Mouse (Mus musculus) erythroblast, embryonic 14.5 days (primary cell): Measurements from ENCODE around the gene Rbm20.

ENCODE experiments used
- GATA1 ChIP-seq: IDR thresholded peaks from 2 replicates; pipeline ENCODE4 v1.6.1; 2012; ENCODE audit warnings: low read length, inconsistent platforms, mixed read lengths
- TAL1 ChIP-seq: IDR thresholded peaks from 3 replicates; pipeline ENCODE4 v1.6.1; 2012; ENCODE audit warnings: low read length, inconsistent platforms, mixed read lengths

- TF ChIP-seq GATA1 = no peak
- TF ChIP-seq TAL1 = no peak
Measured at GRCm38 (mm10) chr19:53712297-53713025, 35.4 kb downstream of the Rbm20 start.
